Mouse (Mus musculus) frontal cortex, adult (tissue): ENCODE data around the gene Mertk.

Source experiments
- ATAC-seq: cut with Nextera tagmentation; 2 replicates; pipeline ENCODE4 v1.9.2; 2017; ENCODE audit warnings: mild to moderate bottlenecking, moderate library complexity, mixed read lengths; ENCODE audit not compliant: low TSS enrichment

Mertk gene

GRCm38 (mm10) chr2:128722106-128722710, 23.5 kb downstream of the Mertk start:
- no peak for ATAC-seq

GRCm38 (mm10) chr2:128726067-128726466, 27.3 kb downstream of the Mertk start:
- no peak for ATAC-seq

GRCm38 (mm10) chr2:128726626-128727025, 27.9 kb downstream of the Mertk start:
- no peak for ATAC-seq

- ATAC-seq = no peak
Measured at GRCm38 (mm10) chr2:128727552-128727951, 28.8 kb downstream of the Mertk start.

- ATAC-seq = no peak
Measured at GRCm38 (mm10) chr2:128728066-128728465, 29.3 kb downstream of the Mertk start.

- no peak for ATAC-seq
Measured at GRCm38 (mm10) chr2:128729141-128729540, 30.4 kb downstream of the Mertk start.

- no peak for ATAC-seq
Measured at GRCm38 (mm10) chr2:128731514-128731913, 32.8 kb downstream of the Mertk start.

GRCm38 (mm10) chr2:128731951-128732350, 33.2 kb downstream of the Mertk start:
- ATAC-seq = no peak

- ATAC-seq = no peak
Measured at GRCm38 (mm10) chr2:128735089-128735488, 36.3 kb downstream of the Mertk start.

GRCm38 (mm10) chr2:128737051-128737450, 38.3 kb downstream of the Mertk start:
- ATAC-seq = no peak

GRCm38 (mm10) chr2:128737796-128738195, 39.0 kb downstream of the Mertk start:
- ATAC-seq = no peak

- ATAC-seq = peak; percentile 56; the same call in 1 of the 2 replicates
Measured at GRCm38 (mm10) chr2:128738725-128739258, 40.0 kb downstream of the Mertk start.

GRCm38 (mm10) chr2:128745879-128746620, 47.3 kb downstream of the Mertk start:
- ATAC-seq = peak; percentile 69

- ATAC-seq = peak; percentile 51
Measured at GRCm38 (mm10) chr2:128746621-128747151, 47.9 kb downstream of the Mertk start.

- ATAC-seq = no peak
Measured at GRCm38 (mm10) chr2:128747433-128748028, 48.8 kb downstream of the Mertk start.

GRCm38 (mm10) chr2:128748171-128748570, 49.4 kb downstream of the Mertk start:
- ATAC-seq = no peak

GRCm38 (mm10) chr2:128751030-128751429, 52.3 kb downstream of the Mertk start:
- ATAC-seq = no peak

- ATAC-seq = no peak
Measured at GRCm38 (mm10) chr2:128753295-128753873, 54.6 kb downstream of the Mertk start.

GRCm38 (mm10) chr2:128755149-128755691, 56.5 kb downstream of the Mertk start:
- no peak for ATAC-seq

GRCm38 (mm10) chr2:128758724-128759340, 60.1 kb downstream of the Mertk start:
- no peak for ATAC-seq

- no peak for ATAC-seq
Measured at GRCm38 (mm10) chr2:128762008-128762407, 63.3 kb downstream of the Mertk start.
